Mouse (Mus musculus): ENCODE measurements around the gene Gstp3. TPM values are rescaled to one million over a fixed set of nuclear protein-coding genes. Genes with fewer than 3 reads are reported as not detected.
A peak's percentile ranks its signal among the peaks of the same experiment; 100 is the strongest.

Gene Gstp3
- polyA plus RNA-seq, 1 experiment, result 2.3 TPM

DNA sequence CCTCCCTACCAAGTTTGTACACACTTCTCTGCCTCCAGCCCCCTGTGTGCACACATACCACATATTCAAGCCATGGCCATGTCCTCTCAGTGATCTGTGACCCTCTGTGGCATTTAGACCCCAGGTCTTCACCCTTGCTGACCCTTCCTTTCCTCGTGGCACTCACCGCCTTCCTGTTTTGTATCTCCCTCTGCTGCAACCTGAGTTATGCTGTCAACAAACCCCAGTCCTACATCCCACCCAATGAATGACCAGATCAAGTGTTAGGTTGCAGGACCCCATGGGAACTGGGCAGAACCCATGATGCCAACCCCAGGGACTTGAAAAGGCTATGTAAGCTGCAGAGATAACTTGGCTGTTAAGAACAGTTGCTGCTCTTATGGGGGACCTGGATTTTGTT, 42.7 kb upstream of the Gstp3 start:
- TF ChIP-seq POLR2A (IDR thresholded peaks at IDR 0.05; ENCODE audit: low read depth, low read length) (no peak), CTCF (conservative IDR thresholded peaks at IDR 0.05; ENCODE audit: insufficient read depth, insufficient read length, low read depth, low read length) (no peak)
- no peak overlapping the region for H3K4me3 ChIP-seq (ENCODE audit: insufficient read depth, low read depth, low read length)
- no peak for DNase-seq
- no peaks in the 10 kb centered on the region for H3K36me3 ChIP-seq (ENCODE audit: control insufficient read depth, insufficient read depth, low read length)
- no peak overlapping the region for H3K27ac ChIP-seq (ENCODE audit: insufficient read depth, low read depth, low read length)
- peaks cover 7% of the 10 kb centered on the region; the same call in 1 of the 2 replicates for H3K4me1 ChIP-seq (ENCODE audit: control insufficient read depth, insufficient read depth, low read length)
- H3K27me3 ChIP-seq (replicated peaks; ENCODE audit: control insufficient read depth, insufficient read depth, low read length), result no peaks in the 10 kb centered on the region
- WGBS, result 85% methylated on average over 2 of the region's 2 CpGs

DNA sequence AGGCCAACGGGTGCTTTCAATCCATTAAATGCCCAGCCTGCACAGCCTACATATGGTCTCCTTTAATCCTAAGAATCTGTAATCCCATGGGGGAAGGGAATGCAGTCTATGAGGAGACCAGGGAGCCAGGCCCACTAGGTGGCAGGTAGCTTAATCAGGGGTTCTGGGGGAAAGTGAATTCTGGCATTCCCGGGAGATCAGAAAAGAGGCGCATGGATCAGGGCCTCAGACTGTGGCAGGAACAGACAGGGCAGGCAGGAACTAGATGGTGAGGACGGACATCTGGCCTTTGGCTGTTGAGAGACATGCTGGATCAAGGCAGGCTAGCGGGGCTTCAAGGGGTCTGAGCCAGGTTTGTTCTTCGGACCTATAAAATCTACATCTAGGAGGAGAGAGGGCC, 42.1 kb upstream of the Gstp3 start:
- Histone ChIP-seq H3K27me3 (replicated peaks; ENCODE audit: control insufficient read depth, insufficient read depth, low read length) (no peaks in the 10 kb centered on the region), H3K27ac (ENCODE audit: insufficient read depth, low read depth, low read length) (no peak overlapping the region), H3K36me3 (ENCODE audit: control insufficient read depth, insufficient read depth, low read length) (no peaks in the 10 kb centered on the region), H3K4me1 (ENCODE audit: control insufficient read depth, insufficient read depth, low read length) (peaks cover 7% of the 10 kb centered on the region; the same call in 1 of the 2 replicates), H3K4me3 (ENCODE audit: insufficient read depth, low read depth, low read length) (no peak overlapping the region)
- no peak for DNase-seq
- TF ChIP-seq CTCF (conservative IDR thresholded peaks at IDR 0.05; ENCODE audit: insufficient read depth, insufficient read length, low read depth, low read length), result no peak
- no peak for TF ChIP-seq POLR2A (IDR thresholded peaks at IDR 0.05; ENCODE audit: low read depth, low read length)
- whole genome bisulfite sequencing, result 92% methylated on average over 6 of the region's 6 CpGs

DNA sequence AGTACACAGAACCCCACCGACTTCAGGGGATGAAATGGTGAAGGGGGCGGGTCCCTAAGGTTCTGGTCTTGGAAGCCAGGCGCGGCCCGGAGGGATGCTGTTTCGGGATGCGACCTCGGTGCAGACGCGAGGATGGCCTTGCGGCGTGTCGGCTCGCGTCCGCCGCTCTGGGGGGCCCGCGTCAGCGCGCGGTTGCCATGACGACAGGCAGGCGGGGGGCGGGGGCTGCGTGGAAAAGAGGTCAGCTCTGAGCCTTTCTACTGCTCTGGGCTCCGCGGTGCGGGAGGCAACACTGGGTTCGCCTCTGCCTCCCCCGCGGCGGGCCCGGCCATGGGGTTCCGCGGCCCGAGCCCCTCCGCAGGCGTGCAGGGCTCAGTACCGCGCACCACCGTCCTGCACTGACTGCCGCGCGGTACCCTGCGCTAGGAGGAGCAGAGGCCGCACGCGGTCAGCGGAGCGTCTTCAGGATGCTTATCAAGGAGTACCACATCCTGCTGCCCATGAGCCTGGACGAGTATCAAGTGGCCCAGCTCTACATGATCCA, 41.4 kb upstream of the Gstp3 start:
- no peak overlapping the region for H3K27ac ChIP-seq (ENCODE audit: insufficient read depth, low read depth, low read length)
- DNase-seq, result no peak
- peaks cover 11% of the 10 kb centered on the region; the same call in 1 of the 2 replicates for H3K4me1 ChIP-seq (ENCODE audit: control insufficient read depth, insufficient read depth, low read length)
- 8% methylated on average over 52 of the region's 52 CpGs for WGBS
- no peaks in the 10 kb centered on the region for H3K36me3 ChIP-seq (ENCODE audit: control insufficient read depth, insufficient read depth, low read length)
- no peak for TF ChIP-seq POLR2A (IDR thresholded peaks at IDR 0.05; ENCODE audit: low read depth, low read length)
- TF ChIP-seq CTCF (conservative IDR thresholded peaks at IDR 0.05; ENCODE audit: insufficient read depth, insufficient read length, low read depth, low read length), result no peak
- peak overlapping the region; percentile 80 for H3K4me3 ChIP-seq (ENCODE audit: insufficient read depth, low read depth, low read length)
- H3K27me3 ChIP-seq (replicated peaks; ENCODE audit: control insufficient read depth, insufficient read depth, low read length), result no peaks in the 10 kb centered on the region

DNA sequence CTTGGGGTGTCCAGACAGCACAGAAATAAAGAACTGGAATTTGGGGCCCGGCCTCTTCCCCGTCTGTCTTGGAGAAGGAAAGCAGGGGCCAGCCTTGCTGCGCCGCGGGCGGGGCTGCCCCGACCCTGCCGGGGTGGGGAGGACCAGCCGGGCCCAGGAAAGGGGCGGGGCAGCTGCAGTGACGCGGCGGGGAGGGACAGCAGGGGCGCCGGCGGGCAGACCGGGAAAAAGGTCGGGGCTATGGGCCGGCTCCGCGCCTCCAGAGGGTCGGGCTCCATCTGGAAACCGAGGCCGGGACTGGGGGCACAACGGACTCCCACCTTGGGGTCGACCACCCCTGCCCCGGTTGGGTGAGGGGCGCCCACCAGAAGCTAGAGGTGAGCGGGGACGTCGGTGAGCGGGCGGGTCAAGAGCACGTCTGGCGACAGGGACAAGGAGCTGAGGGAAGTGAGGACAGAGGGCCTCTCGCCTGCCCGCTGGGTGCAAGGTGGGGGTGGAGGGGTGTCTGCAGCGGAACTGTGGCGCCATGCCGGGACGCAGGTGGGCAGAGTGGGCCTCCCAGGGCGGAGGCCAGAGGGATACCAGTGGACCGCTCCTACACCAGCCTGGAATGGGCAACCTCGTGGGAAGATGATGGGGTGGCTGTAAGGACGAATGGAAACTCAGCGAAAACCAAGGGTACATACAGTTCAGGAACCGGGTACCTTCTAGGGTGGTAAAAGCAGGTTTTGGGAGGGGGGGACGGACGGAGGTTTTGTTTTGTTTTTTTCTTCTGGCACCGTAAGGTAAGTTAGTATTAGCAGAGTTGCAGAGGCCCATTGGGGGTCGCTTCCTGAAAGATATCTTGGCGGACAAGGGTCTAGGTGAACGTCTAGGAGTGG, 40.7 kb upstream of the Gstp3 start, which contains the start of gene Pitpnm1:
Pitpnm1 (plus strand) TSS at position 162 of the 881 bp plus-strand sequence.
- H3K36me3 ChIP-seq (ENCODE audit: control insufficient read depth, insufficient read depth, low read length), result no peaks in the 10 kb centered on the region
- 2% methylated on average over 53 of the region's 53 CpGs for WGBS
- no peak for TF ChIP-seq POLR2A (IDR thresholded peaks at IDR 0.05; ENCODE audit: low read depth, low read length)
- no peak for TF ChIP-seq CTCF (conservative IDR thresholded peaks at IDR 0.05; ENCODE audit: insufficient read depth, insufficient read length, low read depth, low read length)
- H3K27ac ChIP-seq (ENCODE audit: insufficient read depth, low read depth, low read length), result peak within 1 kb of the TSS; percentile 48
- peak within 1 kb of the TSS; percentile 80 for H3K4me3 ChIP-seq (ENCODE audit: insufficient read depth, low read depth, low read length)
- H3K27me3 ChIP-seq (replicated peaks; ENCODE audit: control insufficient read depth, insufficient read depth, low read length), result no peaks in the 10 kb centered on the region
- peaks cover 11% of the 10 kb centered on the region; the same call in 1 of the 2 replicates for H3K4me1 ChIP-seq (ENCODE audit: control insufficient read depth, insufficient read depth, low read length)
- peak; percentile 82 for DNase-seq

DNA sequence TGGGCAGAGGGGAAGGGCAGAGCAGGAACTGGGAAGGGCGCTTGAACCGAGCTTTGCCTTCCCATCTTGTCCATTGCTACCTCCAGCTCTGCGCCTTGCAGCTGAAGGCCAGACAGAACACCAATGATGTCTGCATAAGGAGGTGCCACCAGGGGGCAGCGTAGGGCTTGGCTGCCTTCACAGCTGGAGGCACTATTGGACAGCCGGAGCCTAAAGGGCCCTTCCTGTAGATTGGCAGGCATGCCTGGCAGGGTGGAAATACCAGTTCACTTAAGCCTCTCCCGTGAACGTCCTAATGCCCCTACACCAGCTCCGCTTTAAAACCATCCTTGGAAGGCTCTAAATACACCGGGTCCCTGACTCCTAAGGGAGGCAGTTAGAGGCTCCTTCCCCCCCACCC, 39.7 kb upstream of the Gstp3 start:
- Histone ChIP-seq H3K4me3 (ENCODE audit: insufficient read depth, low read depth, low read length) (no peak overlapping the region), H3K27me3 (replicated peaks; ENCODE audit: control insufficient read depth, insufficient read depth, low read length) (no peaks in the 10 kb centered on the region), H3K27ac (ENCODE audit: insufficient read depth, low read depth, low read length) (peak overlapping the region; percentile 13), H3K4me1 (ENCODE audit: control insufficient read depth, insufficient read depth, low read length) (peaks cover 11% of the 10 kb centered on the region; the same call in 1 of the 2 replicates), H3K36me3 (ENCODE audit: control insufficient read depth, insufficient read depth, low read length) (no peaks in the 10 kb centered on the region)
- TF ChIP-seq POLR2A (IDR thresholded peaks at IDR 0.05; ENCODE audit: low read depth, low read length), result no peak
- peak; percentile 98 for TF ChIP-seq CTCF (conservative IDR thresholded peaks at IDR 0.05; ENCODE audit: insufficient read depth, insufficient read length, low read depth, low read length)
- 7% methylated on average over 9 of the region's 9 CpGs for WGBS
- DNase-seq, result peak; percentile 96

DNA sequence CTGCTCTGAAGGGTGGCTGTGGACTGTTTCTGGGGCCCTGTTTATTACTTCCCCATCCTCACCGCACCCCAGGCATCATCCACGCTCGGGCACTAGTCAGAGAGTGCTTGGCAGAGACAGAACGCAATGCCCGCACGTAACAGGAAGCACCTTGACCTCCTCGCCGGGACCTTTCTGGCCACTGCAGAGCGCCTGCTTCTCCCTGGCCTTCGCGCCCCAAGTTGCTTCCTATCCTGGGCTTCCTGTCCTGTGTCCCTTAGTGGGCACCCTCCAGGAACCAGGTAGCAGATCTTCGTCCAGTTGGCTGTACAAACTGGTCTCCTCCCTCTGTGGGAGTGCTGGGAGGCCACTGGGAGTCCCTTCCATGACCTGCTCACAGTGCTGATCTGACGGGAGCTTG, 39.1 kb upstream of the Gstp3 start:
- TF ChIP-seq CTCF (conservative IDR thresholded peaks at IDR 0.05; ENCODE audit: insufficient read depth, insufficient read length, low read depth, low read length) (no peak), POLR2A (IDR thresholded peaks at IDR 0.05; ENCODE audit: low read depth, low read length) (no peak)
- H3K27me3 ChIP-seq (replicated peaks; ENCODE audit: control insufficient read depth, insufficient read depth, low read length), result no peaks in the 10 kb centered on the region

DNA sequence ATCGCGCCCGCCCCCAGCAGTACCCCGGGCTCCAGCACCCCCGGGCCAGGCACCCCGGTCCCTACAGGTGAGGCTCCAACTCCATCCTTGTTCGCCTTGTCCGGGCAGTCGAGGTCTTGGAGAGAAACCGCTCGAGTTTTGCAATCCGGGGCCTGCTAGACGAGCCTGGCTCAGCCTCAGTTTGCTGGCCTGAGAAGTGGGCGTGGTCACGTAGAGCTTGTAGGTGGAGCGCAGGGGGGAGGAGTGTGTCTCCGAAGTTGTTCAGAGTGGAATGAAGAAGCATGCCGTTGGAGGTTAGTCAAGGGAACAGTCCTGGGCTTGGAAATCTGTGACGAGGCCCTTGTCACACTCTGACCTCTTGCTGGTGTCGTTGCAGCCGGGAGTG, 38.1 kb upstream of the Gstp3 start:
- peak overlapping the region; percentile 64 for H3K4me3 ChIP-seq (ENCODE audit: insufficient read depth, low read depth, low read length)
- peak; percentile 94 for DNase-seq
- H3K4me1 ChIP-seq (ENCODE audit: control insufficient read depth, insufficient read depth, low read length), result peaks cover 11% of the 10 kb centered on the region; the same call in 1 of the 2 replicates
- no peaks in the 10 kb centered on the region for H3K36me3 ChIP-seq (ENCODE audit: control insufficient read depth, insufficient read depth, low read length)
- no peaks in the 10 kb centered on the region for H3K27me3 ChIP-seq (replicated peaks; ENCODE audit: control insufficient read depth, insufficient read depth, low read length)
- H3K27ac ChIP-seq (ENCODE audit: insufficient read depth, low read depth, low read length), result peak overlapping the region; percentile 76
- 3% methylated on average over 21 of the region's 21 CpGs for WGBS
- TF ChIP-seq POLR2A (IDR thresholded peaks at IDR 0.05; ENCODE audit: low read depth, low read length), result no peak
- no peak for TF ChIP-seq CTCF (conservative IDR thresholded peaks at IDR 0.05; ENCODE audit: insufficient read depth, insufficient read length, low read depth, low read length)

More for the DNA sequence above, 39.1 kb upstream of the Gstp3 start:
- Histone ChIP-seq H3K27ac (ENCODE audit: insufficient read depth, low read depth, low read length) (no peak overlapping the region), H3K4me3 (ENCODE audit: insufficient read depth, low read depth, low read length) (no peak overlapping the region), H3K4me1 (ENCODE audit: control insufficient read depth, insufficient read depth, low read length) (peaks cover 11% of the 10 kb centered on the region; the same call in 1 of the 2 replicates), H3K36me3 (ENCODE audit: control insufficient read depth, insufficient read depth, low read length) (no peaks in the 10 kb centered on the region)
- no peak for DNase-seq
- 67% methylated on average over 13 of the region's 13 CpGs for WGBS

All from kidney, adult 2 months (tissue).